Mouse (Mus musculus): ENCODE results near the gene Gprc5a.

The Gprc5a gene

DNA sequence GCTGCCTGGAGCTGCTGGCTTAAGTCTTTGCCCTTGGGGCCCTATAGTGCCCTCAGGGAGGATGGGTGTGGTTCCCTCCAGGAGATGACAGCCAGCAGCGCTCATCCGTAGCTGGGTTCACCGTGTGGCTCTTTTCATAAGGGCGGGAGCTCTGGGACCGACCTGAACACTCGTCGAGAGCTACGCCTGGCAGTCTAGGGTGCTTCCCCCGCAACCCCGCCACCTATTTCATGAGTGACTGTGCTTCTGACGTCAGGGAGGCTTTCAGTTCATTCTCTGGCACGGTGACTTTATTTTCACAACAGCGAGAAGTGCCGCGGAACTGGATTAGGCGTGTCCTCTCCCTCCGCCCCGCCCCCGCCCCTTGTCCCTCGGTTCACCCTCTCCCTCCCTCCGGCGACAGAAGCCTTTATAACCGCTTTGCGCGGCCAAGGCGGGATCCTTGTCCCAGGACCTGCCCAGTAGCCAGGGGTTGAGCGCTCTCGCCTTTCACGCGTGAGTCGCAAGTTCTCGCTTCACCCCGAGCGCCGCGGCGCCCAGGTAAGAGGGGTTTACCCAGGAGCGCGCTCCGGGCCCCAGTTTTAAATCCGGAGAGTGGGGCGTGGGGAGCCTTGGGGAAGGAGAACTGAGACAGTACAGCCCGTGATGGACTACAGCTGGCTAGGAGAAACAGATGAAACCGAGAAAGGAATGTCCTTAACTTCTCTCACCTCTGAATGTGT, at the start of gene Gprc5a:
Gene Gprc5a, plus strand, starts transcription at position 416 of the 722 bp plus-strand sequence.
- peak; percentile 40 to 44 for DNase-seq (ENCODE audit: low spot score in 2 of 2)

DNA sequence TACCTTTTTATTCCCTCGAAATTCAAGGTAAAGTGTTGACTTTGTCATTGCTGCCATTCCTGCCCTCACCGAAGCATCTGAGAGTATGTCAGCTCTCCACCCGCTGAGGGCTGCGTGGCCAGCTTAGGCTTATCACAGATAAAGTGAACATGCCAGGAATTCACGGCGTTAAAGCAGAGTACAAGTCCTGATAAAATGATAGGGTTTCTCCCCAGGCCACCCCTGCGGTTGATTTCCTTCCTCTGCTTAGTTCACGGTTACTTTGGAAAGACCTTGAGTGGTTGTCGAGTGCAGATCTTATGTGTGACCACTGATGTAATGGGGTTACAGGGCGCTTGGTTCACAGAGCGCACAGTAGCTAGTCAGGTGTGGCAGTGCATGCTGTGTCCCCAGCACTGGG, 48.2 kb upstream of the Gprc5a start:
- DNase-seq (ENCODE audit: low spot score in 2 of 2): no peak

- no peak for DNase-seq (ENCODE audit: low spot score in 2 of 2)
Observed at GRCm38 (mm10) chr6:135019564-135019963, 45.9 kb upstream of the Gprc5a start.

- DNase-seq (ENCODE audit: low spot score in 2 of 2): no peak
Observed at GRCm38 (mm10) chr6:135021633-135022032, 43.8 kb upstream of the Gprc5a start.

- no peak for DNase-seq (ENCODE audit: low spot score in 2 of 2)
Observed at GRCm38 (mm10) chr6:135023379-135023778, 42.1 kb upstream of the Gprc5a start.

- no peak for DNase-seq (ENCODE audit: low spot score in 2 of 2)
Observed at GRCm38 (mm10) chr6:135024781-135025420, 40.5 kb upstream of the Gprc5a start.

DNA sequence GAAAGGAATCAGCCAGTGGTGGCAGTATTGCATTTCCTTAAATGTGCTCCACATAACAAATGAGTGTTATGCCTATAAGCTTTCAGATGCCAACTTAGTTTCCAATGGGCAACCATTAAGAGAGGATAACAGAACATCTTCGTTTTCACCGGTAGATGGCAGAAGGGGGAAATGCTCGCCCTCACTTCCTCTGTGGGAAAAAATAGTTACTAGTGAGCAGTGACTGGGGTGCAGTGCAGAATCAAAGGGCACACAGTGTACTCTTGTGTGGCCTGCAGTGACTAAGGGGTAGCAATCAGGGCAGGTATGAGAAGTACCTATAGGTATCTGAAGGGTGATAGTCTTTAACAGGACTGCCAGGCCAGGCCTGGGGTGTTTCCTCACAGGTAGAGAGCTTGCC, 39.2 kb upstream of the Gprc5a start:
- peak in 1 of 2 experiments; percentile 13 for DNase-seq (ENCODE audit: low spot score in 2 of 2)

GRCm38 (mm10) chr6:135026755-135027154, 38.7 kb upstream of the Gprc5a start:
- DNase-seq (ENCODE audit: low spot score in 2 of 2): no peak

DNA sequence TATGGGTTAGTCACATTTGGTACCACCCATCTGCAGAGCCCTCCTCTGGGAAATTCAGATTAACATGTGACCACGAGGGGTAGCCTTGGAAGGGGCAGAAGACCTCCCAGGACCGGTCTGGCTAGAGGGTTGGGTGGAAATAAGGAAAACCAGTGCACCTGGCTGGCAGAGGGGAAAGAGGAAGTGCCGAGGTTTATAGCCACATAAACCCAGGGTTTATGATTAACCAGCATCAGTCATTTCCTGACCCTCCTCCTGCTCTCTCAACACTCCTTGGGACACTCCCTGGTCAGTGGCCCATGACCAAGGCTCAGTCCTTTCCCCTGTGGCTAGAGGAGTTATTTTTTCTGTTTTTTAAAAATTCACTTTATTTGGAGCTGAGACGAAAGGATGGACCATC, 36.2 kb upstream of the Gprc5a start:
- DNase-seq (ENCODE audit: low spot score in 2 of 2): no peak

GRCm38 (mm10) chr6:135038674-135039073, 26.8 kb upstream of the Gprc5a start:
- DNase-seq (ENCODE audit: low spot score in 2 of 2): no peak

DNA sequence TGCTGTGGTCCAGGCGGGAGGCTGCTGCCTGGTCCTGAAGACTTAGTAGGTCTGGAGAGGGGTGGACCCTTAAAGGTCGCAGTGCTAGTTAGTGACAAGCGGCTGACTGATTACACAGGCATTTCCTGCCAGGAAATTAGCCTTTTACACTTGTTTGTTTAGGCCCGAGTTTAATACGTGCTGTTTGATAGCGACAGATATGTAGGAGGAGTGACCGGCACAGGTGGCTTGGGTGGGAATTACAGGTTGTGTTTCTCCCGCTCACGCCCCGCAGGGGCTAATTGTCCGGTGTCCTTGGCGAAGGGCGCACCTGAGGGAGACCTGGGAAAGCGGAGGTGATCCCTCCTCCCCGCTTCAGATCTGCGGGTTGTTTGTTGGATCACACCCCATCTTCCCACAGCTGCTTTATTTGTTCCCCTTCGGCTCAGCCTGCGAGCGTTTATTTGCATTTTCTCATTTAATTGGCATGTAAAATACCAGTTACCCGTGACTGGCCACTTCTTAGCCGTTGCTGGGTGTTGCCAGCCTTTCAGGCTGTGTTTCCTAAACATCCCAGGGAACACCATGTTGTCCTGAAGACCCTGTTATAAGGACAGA, 25.1 kb upstream of the Gprc5a start:
- no peak for DNase-seq (ENCODE audit: low spot score in 2 of 2)

DNA sequence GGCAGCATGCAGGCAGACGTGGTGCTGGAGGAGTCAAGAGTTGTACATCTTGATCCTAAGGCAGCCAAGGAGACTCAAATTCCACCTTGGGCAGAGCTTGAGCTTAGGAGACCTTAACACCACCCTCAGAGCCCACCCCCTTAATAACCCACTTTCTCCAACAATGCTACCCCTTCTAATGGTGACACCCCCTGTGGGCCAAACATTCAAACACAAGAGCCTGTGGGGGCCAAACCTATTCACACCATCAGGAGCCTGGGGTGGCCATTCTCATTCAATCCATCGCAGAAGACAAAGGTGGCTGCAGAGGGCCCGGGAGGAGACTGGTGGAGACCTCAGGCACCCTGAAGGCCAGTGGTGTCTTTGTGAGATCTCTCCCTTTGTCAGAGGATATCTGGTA, 23.5 kb upstream of the Gprc5a start:
- no peak for DNase-seq (ENCODE audit: low spot score in 2 of 2)

DNA sequence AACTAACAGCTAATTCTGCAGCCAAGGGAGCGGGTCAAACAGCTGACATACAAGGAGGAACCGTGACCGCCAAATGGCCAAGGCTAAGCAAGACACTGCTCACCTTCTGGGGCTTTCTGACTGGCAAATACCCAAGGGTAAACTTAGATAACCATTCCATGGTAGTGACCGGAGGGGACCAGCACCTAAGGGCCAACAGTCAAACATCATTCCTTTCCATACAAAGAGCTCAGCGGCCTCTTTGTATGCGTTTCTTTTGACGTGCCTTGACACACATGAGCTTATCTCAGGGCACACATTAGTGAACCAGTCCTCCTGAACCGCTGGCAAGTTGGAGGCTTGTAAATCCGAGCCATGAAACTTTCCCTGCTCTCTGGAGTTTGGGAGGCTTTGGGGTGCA, 18.2 kb upstream of the Gprc5a start:
- no peak for DNase-seq (ENCODE audit: low spot score in 2 of 2)

GRCm38 (mm10) chr6:135048509-135048908, 16.9 kb upstream of the Gprc5a start:
- no peak for DNase-seq (ENCODE audit: low spot score in 2 of 2)

DNA sequence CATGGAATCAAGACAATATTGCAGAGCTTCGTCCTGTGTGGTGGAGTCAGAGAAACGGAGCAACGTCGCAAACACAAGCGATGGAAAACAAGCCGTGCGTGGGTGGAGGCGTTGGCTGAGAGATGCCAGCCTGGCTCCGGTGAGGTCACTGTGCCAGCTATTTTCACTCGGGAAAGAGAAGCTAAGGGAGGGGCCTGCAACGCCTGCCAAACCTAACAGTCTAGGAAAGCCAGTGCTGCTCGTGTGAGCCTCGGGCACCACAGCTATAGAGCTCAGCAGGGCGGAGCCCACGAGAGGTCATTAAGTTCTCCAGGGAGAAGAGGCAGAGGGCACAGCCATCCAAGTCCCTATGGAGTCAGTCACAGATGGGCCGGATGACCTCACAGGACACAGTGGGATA, 16.5 kb upstream of the Gprc5a start:
- DNase-seq (ENCODE audit: low spot score in 2 of 2): no peak

DNA sequence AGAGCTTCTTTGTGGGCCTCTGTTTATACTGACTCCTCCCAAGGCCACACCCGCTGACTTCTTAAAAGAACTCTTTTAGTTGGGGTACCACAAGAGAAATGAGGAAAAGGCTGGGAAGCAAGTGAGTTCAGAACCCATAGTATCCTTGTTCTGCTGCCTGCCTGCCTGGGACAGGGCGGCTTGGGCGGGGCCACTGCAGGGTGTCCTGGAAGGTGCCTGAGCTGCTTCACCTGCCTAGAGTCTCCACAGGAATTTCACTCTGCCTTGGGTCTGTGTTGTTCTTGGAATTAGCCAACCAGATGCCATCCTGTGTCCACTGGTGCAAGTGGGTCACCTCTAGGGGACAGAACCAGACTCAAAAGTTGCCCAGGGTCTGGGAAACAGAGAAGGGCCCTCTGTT, 11.7 kb upstream of the Gprc5a start:
- DNase-seq (ENCODE audit: low spot score in 2 of 2): no peak

GRCm38 (mm10) chr6:135055882-135056281, 9.6 kb upstream of the Gprc5a start:
- no peak for DNase-seq (ENCODE audit: low spot score in 2 of 2)

DNA sequence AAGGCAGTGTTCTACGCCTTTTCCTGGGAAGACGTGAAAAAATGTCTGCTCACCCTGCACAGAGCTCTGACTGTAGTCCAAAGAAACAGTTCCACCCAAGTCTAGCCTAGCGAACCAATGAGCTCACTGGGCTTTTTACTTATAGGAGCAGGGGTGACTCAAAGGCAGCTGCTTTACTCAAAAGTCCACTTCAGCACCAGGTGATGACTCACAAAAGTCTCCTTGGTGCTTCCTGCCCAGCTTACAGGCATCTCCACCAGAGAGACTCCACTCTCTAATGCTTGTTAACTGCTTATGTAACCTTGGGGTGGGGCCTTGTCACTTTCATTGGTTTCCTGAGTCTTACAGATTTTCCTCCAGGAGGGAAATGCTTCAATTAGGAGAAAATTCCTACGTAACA, 4.7 kb upstream of the Gprc5a start:
- no peak for DNase-seq (ENCODE audit: low spot score in 2 of 2)

- no peak for DNase-seq (ENCODE audit: low spot score in 2 of 2)
Observed at GRCm38 (mm10) chr6:135064621-135065020, 830 bp upstream of the Gprc5a start.

- no peak for DNase-seq (ENCODE audit: low spot score in 2 of 2)
Observed at GRCm38 (mm10) chr6:135066795-135067445, 1.5 kb downstream of the Gprc5a start.

DNA sequence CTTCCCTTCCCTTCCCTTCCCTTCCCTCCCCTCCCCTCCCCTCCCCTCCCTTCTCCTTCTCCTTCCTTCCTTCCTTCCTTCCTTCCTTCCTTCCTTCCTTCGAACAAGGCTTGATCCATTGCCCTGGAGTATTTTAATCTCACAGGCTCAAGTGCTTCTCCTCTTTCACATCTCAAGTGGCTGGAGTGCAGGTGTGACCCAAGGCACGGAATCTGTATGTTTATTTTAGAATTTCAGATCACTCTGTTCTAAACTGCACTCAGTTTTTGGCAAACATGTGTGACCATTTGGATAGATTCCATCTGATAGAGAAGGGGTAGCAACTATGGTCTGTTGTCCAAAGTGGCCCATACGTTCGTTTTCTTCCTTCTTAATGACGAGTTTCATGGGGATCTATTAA, 2.8 kb downstream of the Gprc5a start:
- no peak for DNase-seq (ENCODE audit: low spot score in 2 of 2)

- DNase-seq (ENCODE audit: low spot score in 2 of 2): no peak
Observed at GRCm38 (mm10) chr6:135069856-135070255, 4.4 kb downstream of the Gprc5a start.

DNA sequence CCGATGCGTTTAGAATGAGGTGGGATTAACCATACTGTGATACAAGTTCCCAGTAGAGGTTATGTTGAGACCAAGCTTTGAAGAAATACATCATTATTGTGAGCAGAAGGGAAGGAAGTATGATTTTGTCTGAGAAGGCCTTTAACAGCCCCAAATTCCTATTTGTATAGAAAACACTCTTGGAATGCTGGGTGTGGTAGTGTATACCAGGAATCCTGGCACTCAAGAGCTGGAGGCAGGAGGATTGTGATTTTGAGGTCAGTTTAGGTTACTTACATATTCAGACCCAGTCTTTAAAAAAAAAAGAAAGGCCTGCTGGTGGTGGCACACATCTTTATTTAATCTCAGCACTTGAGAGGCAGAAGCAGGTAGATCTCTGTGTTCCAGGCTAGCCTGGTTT, 4.9 kb downstream of the Gprc5a start:
- DNase-seq (ENCODE audit: low spot score in 2 of 2): no peak

Measured in spleen, postnatal 36 days (tissue).